Mouse (Mus musculus) kidney, adult 2 months (tissue): ENCODE data around the gene Txnrd3.

Experiments
- CTCF ChIP-seq: fragments of 200-500 bp; conservative IDR thresholded peaks from 2 replicates; pipeline ENCODE4 v1.5.1; 2011; ENCODE audit warnings: low read depth, mild to moderate bottlenecking, control low read depth, low read length, moderate library complexity, mixed read lengths; ENCODE audit not compliant: insufficient read depth, insufficient read length
- POLR2A ChIP-seq: fragments of 200-500 bp; IDR thresholded peaks from one replicate; pipeline ENCODE4 v1.6.1; 2011; ENCODE audit warnings: low read depth, low read length, control low read depth

GRCm38 (mm10) chr6:89628045-89628785 lies 15.6 kb upstream of the Txnrd3 start:
- TF ChIP-seq CTCF (no peak), POLR2A (no peak)
